Mouse (Mus musculus) layer of hippocampus, adult 9-10 months (tissue): Measurements from ENCODE around the gene Oaf.
A peak's percentile ranks its signal among the peaks of the same experiment; 100 is the strongest.

Experiments used
- DNase-seq: peaks from one replicate; pipeline ENCODE4 v3.0.0; 2022; ENCODE audit warnings: low spot score

Oaf gene

GRCm38 (mm10) chr9:43239712-43240593 lies at the start of gene Oaf:
Gene Oaf, minus strand, starts transcription at chr9:43239911.
- peak; percentile 32 for DNase-seq

GRCm38 (mm10) chr9:43286870-43287269 lies 47.2 kb upstream of the Oaf start:
- no peak for DNase-seq

- no peak for DNase-seq
Measured at GRCm38 (mm10) chr9:43285281-43285680, 45.6 kb upstream of the Oaf start.

- peak; percentile 74 for DNase-seq
Measured at GRCm38 (mm10) chr9:43284284-43284683, 44.6 kb upstream of the Oaf start.

GRCm38 (mm10) chr9:43273735-43274134 lies 34.0 kb upstream of the Oaf start:
- no peak for DNase-seq

- no peak for DNase-seq
Measured at GRCm38 (mm10) chr9:43271761-43272518, 32.2 kb upstream of the Oaf start.

GRCm38 (mm10) chr9:43270723-43271252 lies 31.1 kb upstream of the Oaf start:
- no peak for DNase-seq

- no peak for DNase-seq
Measured at GRCm38 (mm10) chr9:43269166-43269565, 29.5 kb upstream of the Oaf start.

GRCm38 (mm10) chr9:43267357-43267756 lies 27.6 kb upstream of the Oaf start:
- no peak for DNase-seq

- no peak for DNase-seq
Measured at GRCm38 (mm10) chr9:43265194-43265593, 25.5 kb upstream of the Oaf start.

GRCm38 (mm10) chr9:43263946-43264451 lies 24.3 kb upstream of the Oaf start:
- no peak for DNase-seq

- DNase-seq, result no peak
Measured at GRCm38 (mm10) chr9:43262811-43263550, 23.3 kb upstream of the Oaf start.

GRCm38 (mm10) chr9:43262390-43262789 lies 22.7 kb upstream of the Oaf start:
- no peak for DNase-seq

GRCm38 (mm10) chr9:43261941-43262340 lies 22.2 kb upstream of the Oaf start:
- DNase-seq, result no peak

- DNase-seq, result no peak
Measured at GRCm38 (mm10) chr9:43261124-43261907, 21.6 kb upstream of the Oaf start.

- no peak for DNase-seq
Measured at GRCm38 (mm10) chr9:43260661-43261060, 20.9 kb upstream of the Oaf start.

- DNase-seq, result no peak
Measured at GRCm38 (mm10) chr9:43253271-43253681, 13.6 kb upstream of the Oaf start.

- no peak for DNase-seq
Measured at GRCm38 (mm10) chr9:43252790-43253189, 13.1 kb upstream of the Oaf start.

GRCm38 (mm10) chr9:43251786-43252185 lies 12.1 kb upstream of the Oaf start:
- DNase-seq, result no peak

- no peak for DNase-seq
Measured at GRCm38 (mm10) chr9:43246738-43247180, 7.0 kb upstream of the Oaf start.
